Mouse (Mus musculus) erythroblast, adult 5-6 weeks (primary cell): Measurements from ENCODE around the gene Tecpr1. TPM values are rescaled to one million over a fixed set of nuclear protein-coding genes. Genes with fewer than 3 reads are reported as not detected.

Experiments used
- ATAC-seq: replicated peaks from 2 replicates; pipeline ENCODE4 v1.8.0; 2016; ENCODE audit warnings: moderate number of reproducible peaks, mild to moderate bottlenecking, moderate TSS enrichment, inconsistent platforms; ENCODE audit not compliant: poor library complexity, low FRiP score, severe bottlenecking
- total RNA-seq, 2 experiments: library from RNA; stranded (forward) in 1 of 2; stranded (reverse) in 1 of 2; fragments of 150-400 nt in 1 of 2; fragments of 200-764, 138-1000 nt in 1 of 2; gene quantifications; 2 replicates each; pipeline versions ENCODE4 v1.2.3 to v1.2.4; 2015 to 2017; ENCODE audit warnings: low replicate concordance in 2 of 2

The Tecpr1 gene
- total RNA-seq, 2 experiments from 2014 or later = 0.38 to 0.94 TPM

- no peak for ATAC-seq
Measured at GRCm38 (mm10) chr5:144183248-144183559, 40.2 kb downstream of the Tecpr1 start.

GRCm38 (mm10) chr5:144182542-144183247 is 40.7 kb downstream of the Tecpr1 start:
- ATAC-seq = no peak

DNA sequence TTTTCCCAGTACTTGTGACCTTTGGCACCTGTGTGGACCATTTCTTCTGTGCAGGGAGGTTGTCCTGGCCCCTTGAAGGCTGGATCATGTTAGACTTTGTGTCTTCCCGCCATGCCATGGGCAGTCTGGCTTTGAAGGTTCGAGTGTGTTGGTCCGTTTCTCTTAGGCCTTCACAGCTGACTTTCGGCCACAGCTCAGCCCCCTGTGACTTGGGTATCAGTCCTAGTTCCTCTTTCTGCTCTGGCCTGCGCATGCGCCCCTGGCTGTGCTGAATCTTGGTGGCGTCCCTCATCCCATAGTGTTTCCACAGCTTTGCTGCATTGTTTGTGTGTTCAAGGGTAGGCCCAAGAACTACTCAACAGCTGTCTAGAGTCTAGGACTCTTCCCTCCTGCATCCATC is 42.2 kb downstream of the Tecpr1 start:
- ATAC-seq = no peak

- no peak for ATAC-seq
Measured at GRCm38 (mm10) chr5:144178216-144178615, 45.2 kb downstream of the Tecpr1 start.

DNA sequence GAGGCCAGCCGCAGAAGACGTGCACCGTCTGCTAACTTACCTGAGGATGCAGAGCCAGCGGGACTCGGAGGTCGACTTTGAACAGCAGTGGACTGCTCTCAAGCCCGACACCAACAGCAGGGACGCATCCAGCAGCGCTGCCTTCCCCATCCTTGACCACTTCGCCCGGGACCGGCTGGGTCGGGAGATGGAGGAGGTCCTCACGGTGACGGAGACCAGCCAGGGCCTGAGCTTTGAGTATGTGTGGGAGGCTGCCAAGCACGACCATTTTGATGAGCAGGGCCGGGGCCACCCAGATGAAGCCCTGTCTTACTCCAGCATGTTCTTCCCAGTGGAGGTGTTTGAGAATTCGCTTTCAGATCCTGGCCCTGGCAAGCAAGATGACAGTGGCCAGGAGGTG is 49.8 kb downstream of the Tecpr1 start:
- 0 out of 2 replicates have a peak, but pooled peaks have one; percentile 7 for ATAC-seq

DNA sequence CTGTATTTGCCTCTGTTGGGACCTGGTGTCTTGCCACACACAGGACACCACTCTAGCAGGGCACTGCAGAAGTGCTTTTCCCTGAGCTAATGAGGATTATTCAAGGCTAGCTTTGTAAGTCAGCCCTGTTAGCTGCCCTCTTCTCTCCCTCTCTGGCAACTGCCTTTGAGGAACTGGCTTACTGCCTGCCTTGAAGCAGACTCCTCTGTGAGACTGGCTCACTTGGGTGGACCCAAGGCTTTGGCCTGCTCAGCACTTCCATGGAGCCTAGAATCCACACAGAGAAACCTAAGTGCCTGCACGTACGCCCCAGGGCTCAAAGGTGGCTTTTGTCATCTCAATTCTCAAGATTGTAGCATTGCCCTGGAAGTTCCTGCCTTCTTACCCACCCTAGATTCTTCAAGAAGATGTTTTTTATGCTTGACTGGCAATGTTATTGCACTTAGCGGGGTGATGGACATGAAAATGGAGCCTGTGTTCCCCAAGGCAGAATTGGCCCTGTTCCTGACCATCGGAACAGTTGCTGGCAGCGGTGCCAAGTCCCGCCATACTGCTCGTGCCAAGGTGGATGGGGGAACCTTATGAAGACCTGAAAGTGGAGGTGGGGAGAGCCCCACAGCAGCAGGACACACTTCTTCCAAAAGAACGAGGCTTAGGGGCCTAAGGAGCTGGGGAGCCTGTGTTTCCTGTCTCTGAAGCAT is 54.0 kb downstream of the Tecpr1 start:
- no peak for ATAC-seq

DNA sequence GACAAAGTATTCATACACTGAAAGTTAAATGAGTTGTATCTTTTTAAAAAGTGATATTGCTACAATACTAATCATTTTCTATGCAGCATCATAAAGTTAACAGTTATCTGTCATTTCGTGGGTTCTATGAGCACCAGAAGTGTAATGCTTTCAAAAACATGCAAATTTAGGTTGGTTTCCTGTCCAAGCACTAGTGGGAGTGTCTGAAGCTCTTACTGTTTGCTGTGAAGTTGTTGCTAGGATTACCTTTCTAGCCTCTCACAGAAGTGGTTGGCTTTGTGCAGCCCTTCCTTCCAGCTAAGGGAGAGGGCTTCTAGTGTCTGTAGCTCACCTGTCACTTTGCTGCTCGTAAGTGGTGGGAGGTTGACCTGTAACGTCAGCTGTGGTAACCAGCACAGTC is 57.7 kb downstream of the Tecpr1 start:
- ATAC-seq = no peak

DNA sequence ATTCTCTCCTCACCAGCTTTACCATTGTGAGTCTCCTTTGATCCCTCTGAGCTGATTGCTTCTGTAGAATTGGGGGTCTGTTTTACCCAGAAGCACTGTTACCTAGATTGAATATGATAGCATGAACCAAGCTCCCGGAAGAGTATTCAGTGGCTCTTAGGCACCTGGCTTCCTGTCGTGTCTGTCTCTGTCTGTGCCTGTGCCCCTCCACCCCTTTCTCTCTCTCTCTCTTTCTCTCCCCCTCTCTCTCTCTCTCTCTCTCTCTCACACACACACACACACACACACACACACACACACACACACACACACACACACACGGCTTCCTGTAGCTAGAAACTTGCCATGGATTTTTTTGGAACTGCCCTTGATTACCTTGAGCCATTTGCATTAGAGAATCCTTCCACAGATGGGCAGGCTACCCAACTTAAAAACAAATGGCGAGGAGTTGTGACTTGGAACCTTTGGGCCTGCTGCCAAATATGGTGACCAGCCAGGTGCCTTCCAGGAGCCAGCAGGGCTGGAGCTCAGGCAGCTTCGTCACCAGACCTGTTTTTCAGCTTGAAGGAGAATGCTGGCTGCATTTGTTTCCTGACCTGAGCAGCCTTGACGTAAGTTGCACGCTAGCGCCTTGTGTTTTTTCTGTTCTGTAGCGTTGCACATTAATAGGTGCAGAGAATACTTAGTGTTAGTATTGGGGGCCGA is 60.5 kb downstream of the Tecpr1 start:
- no peak for ATAC-seq

- ATAC-seq = no peak
Measured at GRCm38 (mm10) chr5:144162080-144162812, 61.2 kb downstream of the Tecpr1 start.

DNA sequence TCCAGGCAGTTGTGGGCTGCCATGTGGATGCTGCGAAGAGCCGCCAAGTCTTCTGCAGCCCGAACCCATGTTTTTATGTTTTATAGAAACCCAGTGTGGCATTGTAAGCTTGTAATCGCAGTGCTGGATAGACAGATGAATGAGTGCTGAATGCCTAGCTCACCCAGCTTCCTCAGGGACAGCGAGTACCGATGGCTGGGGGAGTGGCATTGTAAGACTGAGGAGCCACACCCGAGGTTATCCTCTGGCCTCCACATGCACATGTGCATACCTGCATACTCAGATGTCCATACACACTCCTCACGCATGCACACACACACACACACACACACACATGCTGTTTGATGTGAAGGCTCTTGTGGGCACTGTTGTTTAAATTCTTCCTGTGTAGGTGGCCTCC is 64.3 kb downstream of the Tecpr1 start:
- ATAC-seq = no peak

DNA sequence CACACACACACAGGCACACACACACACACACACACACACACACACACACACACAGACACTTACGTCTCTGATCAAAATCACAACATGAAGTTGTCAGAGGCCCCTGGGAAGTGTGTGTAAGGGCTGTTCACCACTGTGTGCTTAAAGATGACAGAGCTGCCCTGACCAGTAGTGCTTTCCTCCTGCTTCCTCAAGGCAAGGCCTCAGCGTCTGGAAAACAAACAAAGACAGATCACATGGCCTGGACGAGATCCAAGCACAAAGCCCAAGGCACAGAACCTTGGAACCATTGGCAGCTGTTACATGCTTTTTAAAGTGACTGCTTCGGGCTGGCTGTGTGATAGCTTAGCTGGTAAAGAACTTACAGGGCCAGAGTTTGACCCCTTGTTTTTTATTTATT is 64.8 kb downstream of the Tecpr1 start:
- ATAC-seq = no peak

DNA sequence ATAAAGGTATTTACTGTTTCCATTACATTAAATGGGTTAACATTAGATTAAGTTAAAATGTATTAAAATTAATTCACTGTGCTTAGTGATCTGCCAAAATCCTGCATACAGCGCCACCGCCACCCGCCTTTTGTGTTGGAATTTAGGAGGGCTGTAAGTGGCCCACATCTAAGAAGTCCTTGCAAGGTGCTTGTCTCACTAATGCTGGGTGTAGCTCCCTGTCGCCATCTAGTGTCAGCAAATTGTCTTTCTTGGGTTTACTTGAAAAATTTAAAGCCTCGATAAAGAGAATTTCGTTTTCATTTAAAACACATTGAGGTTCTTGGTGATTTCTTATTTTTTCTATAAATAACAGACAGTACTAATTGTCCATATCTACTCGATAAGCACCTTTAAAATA is 68.9 kb downstream of the Tecpr1 start:
- ATAC-seq = peak; percentile 71

DNA sequence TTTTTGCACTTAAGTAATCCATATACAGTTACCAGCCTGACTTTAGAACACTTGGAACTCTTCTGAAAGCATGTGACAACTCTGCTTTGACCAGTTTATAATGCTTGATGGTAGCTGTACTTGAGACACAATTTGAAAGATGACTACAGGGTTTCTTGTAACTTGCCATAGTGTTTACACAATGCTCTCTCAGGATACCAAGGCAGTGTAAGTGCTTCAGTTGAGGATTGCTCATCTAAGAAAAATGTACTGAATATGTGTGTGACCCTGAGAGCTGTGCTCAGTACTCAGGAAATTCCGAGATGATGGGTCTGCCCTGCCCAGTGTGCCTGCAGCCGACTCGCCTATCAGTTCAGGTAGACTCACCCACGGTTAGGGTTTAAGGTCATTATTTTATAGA is 72.1 kb downstream of the Tecpr1 start:
- no peak for ATAC-seq

DNA sequence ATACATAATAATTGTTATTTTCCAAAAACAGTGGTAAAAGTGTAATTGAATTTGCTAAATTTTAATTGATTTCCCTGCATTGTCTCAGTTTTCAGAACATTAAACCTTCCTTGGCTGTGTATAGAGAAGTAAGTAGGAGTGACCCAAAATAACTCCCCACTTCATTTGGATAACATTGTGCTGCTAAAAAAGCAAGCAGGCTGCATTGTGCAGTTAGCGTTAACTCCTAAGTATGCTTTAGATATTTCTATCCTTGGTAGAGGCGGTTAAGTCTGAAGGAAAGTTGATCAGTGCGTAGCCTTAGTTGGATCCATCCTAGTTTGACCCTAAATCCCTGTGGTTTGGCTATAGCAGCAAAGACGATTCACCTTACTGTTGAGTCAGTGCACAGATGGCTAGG is 73.9 kb downstream of the Tecpr1 start:
- ATAC-seq = no peak

- ATAC-seq = no peak
Measured at GRCm38 (mm10) chr5:144146898-144147297, 76.5 kb downstream of the Tecpr1 start.

Other genes with a start within 250 kb of the Tecpr1 start
- 24.9 and 37.7 TPM in 2 replicates for gene Ccz1, start 208.7 kb downstream of the Tecpr1 start, total RNA-seq (2015; ENCODE audit: low replicate concordance)
- 25.3 and 38.5 TPM in 2 replicates for gene Ccz1, start 208.7 kb downstream of the Tecpr1 start, total RNA-seq (2017; ENCODE audit: low replicate concordance)
- not detected in 2 replicates for gene Ocm, start 196.9 kb downstream of the Tecpr1 start, total RNA-seq (2015; ENCODE audit: low replicate concordance)
- not detected in 2 replicates for gene Ocm, start 196.9 kb downstream of the Tecpr1 start, total RNA-seq (2017; ENCODE audit: low replicate concordance)
- 7.5 and 8.2 TPM in 2 replicates for gene Lmtk2, start 123.2 kb downstream of the Tecpr1 start, total RNA-seq (2015; ENCODE audit: low replicate concordance)
- 10.3 and 11.6 TPM in 2 replicates for gene Lmtk2, start 123.2 kb downstream of the Tecpr1 start, total RNA-seq (2017; ENCODE audit: low replicate concordance)
- gene Bhlha15, start 33.3 kb downstream of the Tecpr1 start, total RNA-seq (2015; ENCODE audit: low replicate concordance) = 0.19 TPM in 1 of 2 replicates, not detected in the other
- not detected in 2 replicates for gene Bhlha15, start 33.3 kb downstream of the Tecpr1 start, total RNA-seq (2017; ENCODE audit: low replicate concordance)
- 1.9 and 9.0 TPM in 2 replicates for gene Bri3, start 20.8 kb upstream of the Tecpr1 start, total RNA-seq (2015; ENCODE audit: low replicate concordance)
- 7.6 and 19.7 TPM in 2 replicates for gene Bri3, start 20.8 kb upstream of the Tecpr1 start, total RNA-seq (2017; ENCODE audit: low replicate concordance)
- gene Baiap2l1, start 134.5 kb upstream of the Tecpr1 start, total RNA-seq (2015; ENCODE audit: low replicate concordance) = not detected in 2 replicates
- not detected in 2 replicates for gene Baiap2l1, start 134.5 kb upstream of the Tecpr1 start, total RNA-seq (2017; ENCODE audit: low replicate concordance)